Mouse (Mus musculus) hindbrain, embryonic 15.5 days (tissue): Measurements from ENCODE around the gene Tmem56. TPM values are rescaled to one million over a fixed set of nuclear protein-coding genes. Genes with fewer than 3 reads are reported as not detected.

Experiments used
- ATAC-seq: fragments of 200-750 bp; cut with Nextera tagmentation; 2 replicates; pipeline ENCODE4 v1.8.0; 2017; ENCODE audit warnings: low read depth, moderate number of reproducible peaks, moderate TSS enrichment; ENCODE audit not compliant: low FRiP score
- H3K27ac ChIP-seq: fragments of 300-500 bp; sonication (generic); replicated peaks from 2 replicates; pipeline ENCODE4 v1.5.1; 2015; ENCODE audit warnings: mild to moderate bottlenecking, inconsistent platforms
- H3K27me3 ChIP-seq: fragments of 300-500 bp; sonication (generic); 2 replicates; pipeline ENCODE4 v1.6.1; 2015; ENCODE audit warnings: control low read depth, inconsistent platforms
- H3K36me3 ChIP-seq: fragments of 300-500 bp; sonication (generic); 2 replicates; pipeline ENCODE4 v1.6.1; 2015; ENCODE audit warnings: control low read depth, inconsistent platforms
- H3K4me1 ChIP-seq: fragments of 300-500 bp; sonication (generic); replicated peaks from 2 replicates; pipeline ENCODE4 v1.6.1; 2015; ENCODE audit warnings: control low read depth, inconsistent platforms
- H3K4me2 ChIP-seq: fragments of 300-500 bp; sonication (generic); 2 replicates; pipeline ENCODE4 v1.6.1; 2015; ENCODE audit warnings: moderate library complexity, mild to moderate bottlenecking, inconsistent platforms
- H3K4me3 ChIP-seq: fragments of 300-500 bp; sonication (generic); 2 replicates; pipeline ENCODE4 v1.5.1; 2015; ENCODE audit warnings: mild to moderate bottlenecking, inconsistent platforms
- H3K9ac ChIP-seq: fragments of 300-500 bp; sonication (generic); 2 replicates; pipeline ENCODE4 v1.6.1; 2015; ENCODE audit warnings: inconsistent platforms
- H3K9me3 ChIP-seq: fragments of 300-500 bp; sonication (generic); 2 replicates; pipeline ENCODE4 v1.6.1; 2016; ENCODE audit warnings: control low read depth, inconsistent platforms
- WGBS: fragments of 180-500 bp; shearing (Covaris S2); methylation state at CpG from one replicate; pipeline ENCODE4 v1.1.7; 2015; 5-methylcytosine and 5-hydroxymethylcytosine counted together
- polyA plus RNA-seq: library from polyadenylated mRNA; unstranded; fragments of >200 nt; fragmentation: Nextera tagmentation; extraction: Ambion mirVana; gene quantifications from 2 replicates; pipeline ENCODE4 v1.2.1, GENCODE M21; 2015

Gene Tmem56
- polyA plus RNA-seq, 1 experiment from 2014 or later, result 2.6 TPM

DNA sequence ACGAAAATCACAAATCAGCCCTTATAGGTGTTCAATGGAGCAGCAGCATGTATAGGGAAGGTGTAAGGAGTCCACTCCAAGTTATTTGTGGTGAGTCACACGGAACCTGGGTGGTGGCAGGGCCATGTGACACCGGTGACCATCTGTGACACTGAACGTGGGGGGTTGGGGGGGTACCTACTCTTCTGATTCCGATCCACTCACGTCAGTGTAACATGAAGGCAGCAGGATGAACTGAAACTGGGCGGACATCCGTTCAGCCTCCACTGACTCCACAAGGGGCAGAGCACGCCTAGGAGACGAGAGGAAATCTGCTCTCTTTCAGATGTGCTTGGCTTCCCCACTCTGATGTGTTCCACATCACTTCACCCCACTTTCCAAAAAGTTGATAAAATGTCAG, 123.3 kb downstream of the Tmem56 start:
- Histone ChIP-seq H3K4me1 (peaks cover 16% of the 10 kb centered on the region), H3K9ac (no peak overlapping the region), H3K36me3 (no peaks in the 10 kb centered on the region), H3K4me3 (no peak overlapping the region), H3K9me3 (no peaks in the 10 kb centered on the region), H3K4me2 (no peak overlapping the region), H3K27ac (no peak overlapping the region), H3K27me3 (no peaks in the 10 kb centered on the region)
- ATAC-seq, result peak; percentile 39; the same call in 1 of the 2 replicates
- 72% methylated on average over 10 of the region's 10 CpGs for WGBS

DNA sequence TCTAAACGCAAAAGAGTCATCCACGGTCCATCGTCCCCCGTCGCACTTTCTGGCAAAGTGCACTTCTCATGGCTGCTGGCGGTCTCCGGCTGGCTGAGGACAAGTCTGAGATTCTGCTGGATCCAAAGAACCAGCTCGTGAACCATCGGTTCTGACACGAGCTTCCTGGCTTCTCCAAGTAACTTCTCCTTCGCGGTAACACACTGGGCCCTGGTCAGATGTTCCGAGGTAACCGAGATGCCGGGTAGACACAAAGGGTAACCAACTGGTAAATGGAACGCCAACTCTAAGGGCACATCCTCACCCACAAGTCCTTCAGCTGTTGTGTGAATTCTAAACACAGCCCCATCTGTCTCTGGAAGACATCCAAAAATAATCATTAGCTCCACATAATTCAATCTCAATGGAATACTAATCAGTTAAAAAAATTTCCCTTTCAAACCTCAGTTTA, 124.0 kb downstream of the Tmem56 start:
- Histone ChIP-seq H3K27ac (no peak overlapping the region), H3K4me3 (no peak overlapping the region), H3K27me3 (no peaks in the 10 kb centered on the region), H3K9me3 (no peaks in the 10 kb centered on the region), H3K36me3 (no peaks in the 10 kb centered on the region), H3K4me1 (peaks cover 16% of the 10 kb centered on the region), H3K9ac (no peak overlapping the region), H3K4me2 (no peak overlapping the region)
- no peak for ATAC-seq
- WGBS, result 78% methylated on average over 16 of the region's 16 CpGs

- Histone ChIP-seq H3K4me2 (no peak overlapping the region), H3K9me3 (no peaks in the 10 kb centered on the region), H3K9ac (no peak overlapping the region), H3K27me3 (no peaks in the 10 kb centered on the region), H3K4me1 (peaks cover 16% of the 10 kb centered on the region), H3K4me3 (no peak overlapping the region), H3K36me3 (no peaks in the 10 kb centered on the region), H3K27ac (no peak overlapping the region)
- WGBS, result 71% methylated on average over 10 of the region's 10 CpGs
- no peak for ATAC-seq
These were observed 125.2 kb downstream of the Tmem56 start for GRCm38 (mm10) chr3:121157546-121158330.

GRCm38 (mm10) chr3:121156451-121157186, 126.3 kb downstream of the Tmem56 start:
- 53% methylated on average over 11 of the region's 11 CpGs for WGBS
- no peaks in the 10 kb centered on the region for H3K9me3 ChIP-seq
- H3K4me3 ChIP-seq, result no peak overlapping the region
- no peak overlapping the region for H3K27ac ChIP-seq
- H3K9ac ChIP-seq, result no peak overlapping the region
- H3K27me3 ChIP-seq, result no peaks in the 10 kb centered on the region
- peak overlapping the region; percentile 26 for H3K4me2 ChIP-seq
- H3K4me1 ChIP-seq, result peaks cover 16% of the 10 kb centered on the region
- no peaks in the 10 kb centered on the region for H3K36me3 ChIP-seq
- no peak for ATAC-seq

GRCm38 (mm10) chr3:121156043-121156442, 126.9 kb downstream of the Tmem56 start:
- Histone ChIP-seq H3K4me2 (peak overlapping the region; percentile 26), H3K27ac (no peak overlapping the region), H3K9me3 (no peaks in the 10 kb centered on the region), H3K9ac (no peak overlapping the region), H3K36me3 (no peaks in the 10 kb centered on the region), H3K27me3 (no peaks in the 10 kb centered on the region), H3K4me3 (no peak overlapping the region), H3K4me1 (peaks cover 16% of the 10 kb centered on the region)
- ATAC-seq, result no peak
- 14% methylated on average over 7 of the region's 7 CpGs for WGBS

Other genes with a start within 250 kb of the Tmem56 start
- 6.6 and 7.4 TPM in 2 replicates for gene Rwdd3, start 111.4 kb downstream of the Tmem56 start, polyA plus RNA-seq
- 34.6 and 38.0 TPM in 2 replicates for gene Alg14, start 8.7 kb upstream of the Tmem56 start, polyA plus RNA-seq
- gene Cnn3, start 143.4 kb upstream of the Tmem56 start, polyA plus RNA-seq, result 423 and 447 TPM in 2 replicates
- 1.0 and 1.2 TPM in 2 replicates for gene Slc44a3, start 249.3 kb upstream of the Tmem56 start, polyA plus RNA-seq